Mouse (Mus musculus): ENCODE results near the gene Slc35e3.
"Not testable (repeated sequence)": the region's sequence is repeated elsewhere in the genome, so short reads cannot be mapped to it uniquely, and the experiment has no call there.

Slc35e3 gene

GRCm38 (mm10) chr10:117713466-117713865, 32.7 kb downstream of the Slc35e3 start:
- no peak for DNase-seq (ENCODE audit: low read depth)

- no peak for DNase-seq (ENCODE audit: low read depth)
These were observed 33.3 kb downstream of the Slc35e3 start for GRCm38 (mm10) chr10:117712871-117713270.

GRCm38 (mm10) chr10:117712191-117712754, 33.9 kb downstream of the Slc35e3 start:
- no peak for DNase-seq (ENCODE audit: low read depth)

GRCm38 (mm10) chr10:117711408-117711807, 34.8 kb downstream of the Slc35e3 start:
- no peak for DNase-seq (ENCODE audit: low read depth)

GRCm38 (mm10) chr10:117710604-117711141, 35.5 kb downstream of the Slc35e3 start, which contains the start of gene Mdm2:
Mdm2 (minus strand) TSS chr10:117710758.
- peak; percentile 88 for DNase-seq (ENCODE audit: low read depth)

- peak; percentile 44 for DNase-seq (ENCODE audit: low read depth)
These were observed 36.1 kb downstream of the Slc35e3 start for GRCm38 (mm10) chr10:117709930-117710603.

- peak; percentile 21 for DNase-seq (ENCODE audit: low read depth)
These were observed 36.8 kb downstream of the Slc35e3 start for GRCm38 (mm10) chr10:117709326-117709830.

GRCm38 (mm10) chr10:117708856-117709255, 37.3 kb downstream of the Slc35e3 start:
- DNase-seq (ENCODE audit: low read depth), result no peak

GRCm38 (mm10) chr10:117708376-117708775, 37.8 kb downstream of the Slc35e3 start:
- no peak for DNase-seq (ENCODE audit: low read depth)

GRCm38 (mm10) chr10:117707114-117707838, 38.9 kb downstream of the Slc35e3 start:
- no peak for DNase-seq (ENCODE audit: low read depth)

- no peak for DNase-seq (ENCODE audit: low read depth)
These were observed 39.7 kb downstream of the Slc35e3 start for GRCm38 (mm10) chr10:117706440-117706839.

- DNase-seq (ENCODE audit: low read depth), result no peak
These were observed 40.4 kb downstream of the Slc35e3 start for GRCm38 (mm10) chr10:117705806-117706205.

- no peak for DNase-seq (ENCODE audit: low read depth)
These were observed 41.2 kb downstream of the Slc35e3 start for GRCm38 (mm10) chr10:117704964-117705335.

GRCm38 (mm10) chr10:117704314-117704963, 41.7 kb downstream of the Slc35e3 start:
- DNase-seq (ENCODE audit: low read depth), result not testable (repeated sequence)

GRCm38 (mm10) chr10:117703506-117703905, 42.7 kb downstream of the Slc35e3 start:
- no peak for DNase-seq (ENCODE audit: low read depth)

GRCm38 (mm10) chr10:117702024-117702833, 43.9 kb downstream of the Slc35e3 start:
- no peak for DNase-seq (ENCODE audit: low read depth)

- no peak for DNase-seq (ENCODE audit: low read depth)
These were observed 44.9 kb downstream of the Slc35e3 start for GRCm38 (mm10) chr10:117701034-117701829.

GRCm38 (mm10) chr10:117700450-117700849, 45.7 kb downstream of the Slc35e3 start:
- DNase-seq (ENCODE audit: low read depth), result no peak

- no peak for DNase-seq (ENCODE audit: low read depth)
These were observed 46.3 kb downstream of the Slc35e3 start for GRCm38 (mm10) chr10:117699914-117700313.

All from c-Kit-positive CD71-positive TER-119-negative erythroid progenitor cells, embryonic 14.5 days (primary cell).